Mouse (Mus musculus) heart, embryonic 14.5 days (tissue): Measurements from ENCODE around the gene Gss. TPM values are rescaled to one million over a fixed set of nuclear protein-coding genes. Genes with fewer than 3 reads are reported as not detected.
"Not testable (repeated sequence)": the region's sequence is repeated elsewhere in the genome, so short reads cannot be mapped to it uniquely, and the experiment has no call there.

Source experiments
- ATAC-seq: fragments of 200-750 bp; cut with Nextera tagmentation; 2 replicates; pipeline ENCODE4 v1.8.0; 2017; ENCODE audit warnings: low read depth, moderate TSS enrichment; ENCODE audit not compliant: insufficient number of reproducible peaks, insufficient read depth, low FRiP score
- H3K27ac ChIP-seq, 2 experiments: fragments of 200-500 bp in 1 of 2; fragments of 300-500 bp in 1 of 2; sonication (generic) in 1 of 2; replicated peaks in 1 of 2; 2 replicates each; pipeline ENCODE4 v1.5.1; 2012 to 2014; ENCODE audit warnings: low read depth in 2 of 2, low read length in 2 of 2, control low read depth in 1 of 2, mild to moderate bottlenecking in 1 of 2, mixed read lengths in 1 of 2; ENCODE audit not compliant: control insufficient read depth in 1 of 2, insufficient read depth in 1 of 2
- H3K27me3 ChIP-seq: fragments of 300-500 bp; sonication (generic); 2 replicates; pipeline ENCODE4 v1.6.1; 2014; ENCODE audit warnings: mild to moderate bottlenecking, low read length, control low read depth; ENCODE audit not compliant: control insufficient read depth, insufficient read depth
- H3K36me3 ChIP-seq: fragments of 300-500 bp; sonication (generic); 2 replicates; pipeline ENCODE4 v1.6.1; 2014; ENCODE audit warnings: mild to moderate bottlenecking, control low read depth, low read length, mixed read lengths; ENCODE audit not compliant: control insufficient read depth, insufficient read depth
- H3K4me1 ChIP-seq, 2 experiments: fragments of 200-500 bp in 1 of 2; fragments of 300-500 bp in 1 of 2; sonication (generic) in 1 of 2; 2 replicates each; pipeline ENCODE4 v1.6.1; 2012 to 2014; ENCODE audit warnings: low read length in 2 of 2, control low read depth in 1 of 2, mixed read lengths in 1 of 2; ENCODE audit not compliant: control insufficient read depth in 2 of 2, insufficient read depth in 2 of 2
- H3K4me2 ChIP-seq: fragments of 300-500 bp; sonication (generic); 2 replicates; pipeline ENCODE4 v1.6.1; 2014; ENCODE audit warnings: mild to moderate bottlenecking, low read length
- H3K4me3 ChIP-seq, 2 experiments: fragments of 200-500 bp in 1 of 2; fragments of 300-500 bp in 1 of 2; sonication (generic) in 1 of 2; 2 replicates each; pipeline ENCODE4 v1.5.1; 2012 to 2014; ENCODE audit warnings: low read length in 2 of 2, mild to moderate bottlenecking in 2 of 2, control low read depth in 1 of 2, low read depth in 1 of 2, moderate library complexity in 1 of 2; ENCODE audit not compliant: control insufficient read depth in 1 of 2, insufficient read depth in 1 of 2
- H3K9ac ChIP-seq: fragments of 300-500 bp; sonication (generic); 2 replicates; pipeline ENCODE4 v1.6.1; 2014; ENCODE audit warnings: mild to moderate bottlenecking, low read length
- H3K9me3 ChIP-seq: fragments of 300-500 bp; sonication (generic); 2 replicates; pipeline ENCODE4 v1.6.1; 2016; ENCODE audit warnings: low read length, control low read depth; ENCODE audit not compliant: control insufficient read depth
- WGBS: fragments of 180-500 bp; shearing (Covaris S2); extraction: QIAGEN DNeasy Blood & Tissue Kit; methylation state at CpG from one replicate; pipeline ENCODE4 v1.1.7; 2014; 5-methylcytosine and 5-hydroxymethylcytosine counted together
- polyA plus RNA-seq: library from polyadenylated mRNA; unstranded; fragments of >200 nt; fragmentation: Nextera tagmentation; extraction: Ambion mirVana; gene quantifications from 2 replicates; pipeline ENCODE4 v1.2.1, GENCODE M21; 2014

The Gss gene
- polyA plus RNA-seq, 1 experiment from 2014 or later: 22.2 TPM

DNA sequence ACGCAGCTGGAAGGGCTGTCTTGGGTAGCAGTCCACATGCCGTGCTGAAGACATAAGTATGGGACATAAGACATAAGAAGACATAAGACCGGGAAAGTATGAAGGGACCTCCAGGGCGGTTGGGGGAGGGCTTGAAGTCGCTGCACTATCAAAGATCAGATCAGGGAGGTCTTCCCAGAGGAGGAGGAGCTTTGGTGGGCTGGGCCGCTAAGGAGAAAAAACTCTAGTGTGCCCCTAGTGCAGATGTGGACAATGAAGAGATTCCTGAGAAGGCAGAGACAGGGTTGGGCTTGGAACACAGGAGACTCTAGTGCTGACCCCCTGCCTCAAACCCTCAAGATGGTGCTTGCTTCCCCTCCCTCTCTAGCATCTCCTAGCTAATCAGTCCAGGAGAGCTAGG, 24.4 kb upstream of the Gss start:
- Histone ChIP-seq H3K36me3 (peaks cover 89% of the 10 kb centered on the region), H3K4me2 (no peak overlapping the region), H3K9me3 (no peaks in the 10 kb centered on the region), H3K27me3 (no peaks in the 10 kb centered on the region), H3K27ac (no peak overlapping the region), H3K9ac (no peak overlapping the region), H3K4me1 (peaks cover 6 to 20% of the 10 kb centered on the region in 2 experiments; a peak in 2 of 4 replicates), H3K4me3 (no peak overlapping the region)
- ATAC-seq: no peak
- 46% methylated on average over 6 of the region's 6 CpGs for WGBS

DNA sequence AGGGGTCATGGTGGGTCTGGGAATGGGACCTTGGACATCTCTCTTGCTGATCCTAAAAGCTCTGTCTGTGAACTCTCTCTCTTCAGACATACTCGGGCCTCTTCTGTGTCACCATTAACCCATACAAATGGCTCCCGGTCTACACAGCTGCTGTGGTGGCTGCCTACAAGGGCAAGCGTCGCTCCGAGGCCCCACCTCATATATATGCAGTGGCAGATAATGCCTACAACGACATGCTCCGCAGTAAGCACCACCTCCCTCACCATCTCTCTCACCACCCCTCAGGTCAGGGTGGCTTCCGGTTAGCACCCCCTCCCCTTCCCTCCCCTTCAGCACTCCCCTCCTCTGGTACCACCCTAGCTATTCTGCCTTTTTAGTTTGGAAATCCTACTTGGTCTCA, 21.3 kb upstream of the Gss start:
- peak overlapping the region; percentile 55 to 61 for H3K4me3 ChIP-seq
- WGBS: 48% methylated on average over 8 of the region's 8 CpGs
- peaks cover 10 to 27% of the 10 kb centered on the region in 2 experiments for H3K4me1 ChIP-seq
- no peak for ATAC-seq
- H3K4me2 ChIP-seq: peak overlapping the region; percentile 82
- H3K9ac ChIP-seq: peak overlapping the region; percentile 83
- no peaks in the 10 kb centered on the region for H3K9me3 ChIP-seq
- peaks cover 59% of the 10 kb centered on the region for H3K36me3 ChIP-seq
- H3K27ac ChIP-seq: peak overlapping the region in 1 of 2 experiments; percentile 90; a peak in 1 of 4 replicates
- no peaks in the 10 kb centered on the region for H3K27me3 ChIP-seq

DNA sequence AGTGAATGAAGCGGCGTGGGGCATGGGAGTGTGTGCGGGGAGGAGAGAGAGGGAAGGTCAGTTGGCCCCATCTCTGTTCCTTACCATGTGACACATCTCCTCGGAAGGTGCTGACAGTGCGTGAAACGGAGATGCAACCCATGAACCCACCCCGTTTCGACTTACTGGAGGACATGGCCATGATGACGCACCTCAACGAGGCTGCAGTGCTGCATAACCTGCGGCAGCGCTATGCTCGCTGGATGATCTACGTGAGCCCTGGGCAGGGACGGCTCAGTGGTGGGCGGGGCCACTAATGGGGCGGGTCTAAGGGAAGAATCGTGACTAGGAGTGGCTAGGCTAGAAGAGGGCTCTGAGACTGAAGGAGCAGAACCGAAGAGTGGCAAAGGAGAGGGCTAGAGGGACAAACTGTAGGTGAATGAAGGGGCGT, 20.7 kb upstream of the Gss start:
- Histone ChIP-seq H3K27ac (peak overlapping the region; percentile 28 to 90), H3K9ac (peak overlapping the region; percentile 83), H3K4me1 (peaks cover 10 to 27% of the 10 kb centered on the region in 2 experiments)

DNA sequence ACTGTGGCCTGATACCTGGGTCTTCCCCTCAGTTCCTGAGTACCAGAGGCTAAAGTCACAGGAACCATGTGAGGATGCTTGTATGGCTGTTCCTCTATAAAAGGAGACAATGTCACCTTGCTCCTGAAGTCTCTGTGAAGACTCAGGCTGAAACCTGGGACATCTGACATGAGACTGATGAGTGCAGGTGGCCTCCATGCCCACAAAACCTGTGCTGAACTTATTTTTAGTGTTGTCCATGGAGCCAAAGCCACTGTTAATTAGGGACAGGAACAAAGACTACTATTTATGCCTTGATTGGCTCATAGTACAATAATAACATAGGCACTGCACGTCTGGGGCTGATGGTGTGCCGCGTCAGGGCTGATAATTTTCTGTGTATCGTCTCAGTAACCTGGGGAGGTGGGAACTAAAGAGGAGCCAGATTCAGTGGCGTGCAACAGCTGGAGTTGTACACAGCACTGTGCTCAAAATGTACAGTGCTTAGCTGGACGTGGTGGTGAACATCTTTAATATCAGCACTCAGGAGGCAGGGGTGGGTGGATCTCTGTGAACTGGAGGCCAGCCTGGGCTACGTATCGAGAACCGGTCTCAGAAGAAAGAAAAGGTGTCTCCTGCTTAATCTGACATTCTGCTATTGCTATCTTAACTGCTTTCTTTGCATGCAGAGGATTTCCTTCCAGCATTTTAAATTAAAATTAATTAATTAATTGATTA, 19.4 kb upstream of the Gss start:
- Histone ChIP-seq H3K4me2 (peak overlapping the region; percentile 82), H3K36me3 (peaks cover 39% of the 10 kb centered on the region), H3K4me3 (peak overlapping the region; percentile 55 to 61), H3K27ac (peak overlapping the region; percentile 90 to 93), H3K9me3 (no peaks in the 10 kb centered on the region), H3K27me3 (no peaks in the 10 kb centered on the region), H3K4me1 (peaks cover 12 to 30% of the 10 kb centered on the region in 2 experiments), H3K9ac (peak overlapping the region; percentile 83)
- ATAC-seq: no peak
- WGBS: 43% methylated on average over 9 of the region's 9 CpGs

More for the DNA sequence above, 20.7 kb upstream of the Gss start:
- Histone ChIP-seq H3K36me3 (peaks cover 52% of the 10 kb centered on the region), H3K27me3 (no peaks in the 10 kb centered on the region), H3K4me3 (peak overlapping the region; percentile 55 to 61), H3K4me2 (peak overlapping the region; percentile 82), H3K9me3 (no peaks in the 10 kb centered on the region)
- 1% methylated on average over 20 of the region's 20 CpGs for WGBS
- peak; percentile 80 for ATAC-seq

DNA sequence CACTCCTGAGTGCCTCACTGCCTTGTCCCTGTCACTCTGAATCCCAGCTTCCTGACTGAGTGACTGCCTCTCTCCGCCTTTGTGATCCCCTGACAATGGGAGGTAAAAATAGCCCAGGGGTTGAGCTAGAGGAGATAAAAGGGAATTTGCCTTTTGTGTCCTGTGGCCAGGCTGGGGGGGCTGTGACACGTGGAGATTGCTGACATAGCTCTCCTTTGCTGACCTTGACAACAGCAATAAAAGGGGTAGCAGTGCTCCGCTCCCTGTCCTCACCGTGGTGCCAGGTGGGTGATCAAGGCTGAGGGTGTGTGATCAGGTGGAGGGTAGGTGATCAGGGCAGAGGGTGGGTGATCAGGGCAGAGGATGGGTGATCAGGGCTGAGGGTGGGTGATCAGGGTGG, 18.4 kb upstream of the Gss start, which contains the start of gene Myh7b:
Gene Myh7b (plus strand): TSS at position 235 of the 400 bp plus-strand sequence.
- H3K4me1 ChIP-seq: peaks cover 17 to 40% of the 10 kb centered on the region in 2 experiments
- peak within 1 kb of the TSS; percentile 90 to 93 for H3K27ac ChIP-seq
- H3K4me2 ChIP-seq: peak within 1 kb of the TSS; percentile 82
- no peaks in the 10 kb centered on the region for H3K27me3 ChIP-seq
- H3K9me3 ChIP-seq: no peaks in the 10 kb centered on the region
- ATAC-seq: peak; percentile 57
- H3K36me3 ChIP-seq: peaks cover 29% of the 10 kb centered on the region
- peak within 1 kb of the TSS; percentile 83 for H3K9ac ChIP-seq
- peak within 1 kb of the TSS; percentile 55 to 61 for H3K4me3 ChIP-seq
- WGBS: 12% methylated on average over 4 of the region's 4 CpGs

DNA sequence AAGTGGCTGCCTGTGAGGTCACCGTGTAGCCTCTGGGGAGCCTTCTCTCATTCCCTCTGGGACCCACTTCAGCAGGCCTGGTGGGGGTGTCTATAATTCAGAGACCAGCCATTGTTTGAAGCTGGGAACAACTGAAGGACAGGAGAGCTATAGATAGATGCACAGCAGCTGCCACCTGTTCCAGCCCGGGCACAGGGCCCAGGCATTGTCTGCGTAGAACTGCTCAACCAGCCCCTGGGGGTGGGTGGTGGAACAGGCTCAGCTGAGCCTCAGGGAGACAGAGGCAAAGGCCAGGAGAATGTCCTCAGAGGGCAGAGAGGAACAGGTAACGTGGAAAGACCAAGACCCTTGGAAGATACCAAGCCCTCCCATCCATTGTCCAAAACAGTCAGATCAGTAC, 13.8 kb upstream of the Gss start:
- peak overlapping the region; percentile 48; the same call in 1 of the 2 replicates for H3K4me2 ChIP-seq
- no peaks in the 10 kb centered on the region for H3K9me3 ChIP-seq
- H3K27me3 ChIP-seq: no peaks in the 10 kb centered on the region
- H3K4me3 ChIP-seq: no peak overlapping the region
- peaks cover 31 to 42% of the 10 kb centered on the region in 2 experiments for H3K4me1 ChIP-seq
- WGBS: 34% methylated on average over 4 of the region's 4 CpGs
- peak overlapping the region; percentile 84 to 94 for H3K27ac ChIP-seq
- H3K36me3 ChIP-seq: no peaks in the 10 kb centered on the region
- peak overlapping the region; percentile 18; the same call in 1 of the 2 replicates for H3K9ac ChIP-seq
- ATAC-seq: peak; percentile 54; the same call in 1 of the 2 replicates

DNA sequence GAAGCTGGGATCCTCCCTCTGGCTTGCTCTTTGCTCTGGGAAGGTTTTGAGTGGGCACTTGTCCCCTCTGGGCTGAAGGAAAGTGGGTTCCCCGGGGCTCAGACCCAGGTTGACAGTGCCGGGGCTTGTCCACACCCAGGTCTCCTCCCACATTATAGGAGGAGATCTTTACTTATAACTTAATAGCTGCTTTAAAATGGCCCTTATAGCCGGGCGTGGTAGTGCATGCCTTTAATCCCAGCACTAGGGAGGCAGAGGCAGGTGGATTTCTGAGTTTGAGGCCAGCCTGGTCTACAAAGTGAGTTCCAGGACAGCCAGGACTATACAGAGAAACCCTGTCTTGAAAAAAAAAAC, 12.6 kb upstream of the Gss start:
- H3K4me2 ChIP-seq: peak overlapping the region; percentile 48
- not testable (repeated sequence) for H3K36me3 ChIP-seq, H3K4me3 ChIP-seq, H3K27me3 ChIP-seq, H3K9me3 ChIP-seq
- peak overlapping the region; percentile 50 for H3K9ac ChIP-seq
- peak; percentile 4; the same call in 1 of the 2 replicates for ATAC-seq
- H3K4me1 ChIP-seq: peaks cover 28 to 35% of the 10 kb centered on the region in 2 experiments
- 34% methylated on average over 4 of the region's 4 CpGs for WGBS
- H3K27ac ChIP-seq: peak overlapping the region; percentile 88 to 94
